Mouse (Mus musculus): ENCODE results near the gene Timm23.
"Not testable (repeated sequence)": the region's sequence is repeated elsewhere in the genome, so short reads cannot be mapped to it uniquely, and the experiment has no call there.

Gene Timm23

DNA sequence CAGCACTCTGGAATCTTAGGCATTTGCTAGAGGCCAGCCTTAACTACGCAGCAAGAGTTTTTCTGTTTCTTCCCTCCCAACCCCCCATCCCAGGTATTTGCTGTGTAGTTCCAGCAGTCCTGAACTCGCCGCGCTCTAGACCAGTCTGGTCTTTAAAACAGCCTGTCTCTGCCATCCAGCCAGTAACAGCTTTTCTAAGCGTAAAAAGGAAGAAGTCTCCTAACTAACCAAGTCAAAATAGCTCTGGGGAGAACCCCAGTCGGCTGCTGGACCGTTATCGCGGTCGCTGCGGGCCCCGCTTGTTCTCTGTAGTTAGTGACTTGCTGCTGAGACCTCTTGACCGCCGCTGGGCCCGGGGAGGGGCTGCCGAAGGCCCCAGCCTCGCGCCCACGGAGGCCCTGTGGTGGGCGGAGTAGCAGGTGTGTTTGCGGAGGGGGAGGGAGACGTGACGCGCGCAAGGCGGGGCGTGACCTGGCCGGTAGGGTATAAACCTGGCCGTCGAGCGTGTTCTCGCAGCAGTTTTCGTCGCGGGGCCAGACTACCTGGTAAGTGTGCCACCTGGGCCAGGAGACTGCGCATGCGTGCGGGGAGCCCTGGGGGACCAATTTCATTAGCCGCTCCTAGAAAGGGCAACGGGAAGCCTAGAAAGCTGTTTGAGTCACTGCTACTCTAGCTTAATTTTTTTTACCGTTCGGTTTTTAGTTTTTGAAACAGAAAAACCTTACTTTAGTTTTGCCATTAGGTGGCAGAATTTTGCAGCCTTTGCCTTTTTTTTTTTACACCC lies 36.2 kb downstream of the Timm23 start:
- DNase-seq (ENCODE audit: low spot score): peak; percentile 77

DNA sequence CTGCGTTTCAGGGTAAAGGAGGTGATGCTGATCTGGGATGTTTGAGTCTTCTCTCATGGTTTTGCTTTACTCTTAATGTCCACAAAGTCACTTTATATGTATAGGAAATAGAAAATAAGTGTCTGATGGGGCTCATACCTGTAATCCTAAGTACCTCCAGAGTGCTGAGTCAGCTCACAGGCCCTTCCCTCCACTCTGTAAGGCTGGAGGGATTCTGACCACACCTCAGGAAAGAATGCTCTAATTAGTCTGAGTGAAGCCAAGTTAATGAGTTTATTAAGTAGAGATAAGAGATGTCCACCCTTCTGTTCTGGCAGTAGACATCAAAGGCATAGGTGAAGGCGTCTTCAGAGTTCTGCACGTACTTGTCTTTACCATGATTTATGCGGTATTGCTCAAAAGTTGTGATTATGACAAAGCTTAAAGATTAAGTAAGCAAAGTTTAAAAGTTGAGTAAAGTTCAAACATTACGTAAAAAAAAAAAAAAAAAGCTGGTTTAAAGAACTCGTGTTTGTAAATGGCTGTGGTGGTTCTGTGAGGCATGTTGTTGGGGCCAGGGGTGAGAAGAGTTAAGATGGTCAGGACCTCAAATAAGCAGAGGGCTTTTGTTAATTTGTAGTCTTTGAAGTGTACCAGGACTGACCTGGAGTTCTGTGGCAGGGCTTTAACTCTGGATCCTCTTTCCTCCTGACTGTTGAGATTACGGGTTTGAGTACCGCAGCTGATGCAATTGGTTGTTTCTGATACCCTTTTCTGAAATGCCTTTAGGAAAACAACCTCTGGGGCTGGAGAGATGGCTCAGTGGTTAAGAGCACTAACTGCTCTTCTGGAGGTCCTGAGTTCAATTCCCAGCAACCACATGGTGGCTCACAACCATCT lies 37.3 kb downstream of the Timm23 start:
- no peak for DNase-seq (ENCODE audit: low spot score)

DNA sequence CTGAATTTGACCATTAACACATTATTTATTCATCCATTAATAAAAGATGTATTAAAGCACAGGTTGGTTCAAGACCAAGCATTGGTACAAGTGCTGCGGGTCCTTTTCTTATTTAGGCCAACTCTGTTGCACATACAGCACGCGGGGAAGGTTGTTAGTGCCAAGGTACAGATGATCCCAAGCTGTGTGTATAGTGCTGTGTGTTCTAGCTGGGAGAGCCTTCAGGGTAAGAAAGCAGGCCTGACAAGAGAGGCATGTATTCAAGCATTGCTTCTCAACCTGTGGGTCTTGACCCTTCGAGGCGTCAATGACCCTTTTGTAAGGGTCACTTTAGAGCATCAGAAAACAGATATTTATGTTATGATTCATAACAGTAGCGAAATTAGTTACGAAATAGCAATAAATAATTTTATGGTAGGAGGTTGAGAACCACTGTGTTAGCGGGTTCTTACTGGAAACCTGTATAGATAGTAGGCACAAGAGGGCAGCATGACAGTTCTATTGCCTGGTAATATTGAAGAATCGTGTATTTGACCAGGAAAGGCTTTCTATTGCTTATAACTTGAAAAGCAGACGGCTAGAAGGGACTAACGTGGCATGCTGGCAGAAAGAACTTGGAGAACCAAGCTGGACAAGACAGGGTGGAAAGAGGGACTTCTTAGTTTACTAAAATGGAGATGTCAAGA lies 38.4 kb downstream of the Timm23 start:
- DNase-seq (ENCODE audit: low spot score): no peak

DNA sequence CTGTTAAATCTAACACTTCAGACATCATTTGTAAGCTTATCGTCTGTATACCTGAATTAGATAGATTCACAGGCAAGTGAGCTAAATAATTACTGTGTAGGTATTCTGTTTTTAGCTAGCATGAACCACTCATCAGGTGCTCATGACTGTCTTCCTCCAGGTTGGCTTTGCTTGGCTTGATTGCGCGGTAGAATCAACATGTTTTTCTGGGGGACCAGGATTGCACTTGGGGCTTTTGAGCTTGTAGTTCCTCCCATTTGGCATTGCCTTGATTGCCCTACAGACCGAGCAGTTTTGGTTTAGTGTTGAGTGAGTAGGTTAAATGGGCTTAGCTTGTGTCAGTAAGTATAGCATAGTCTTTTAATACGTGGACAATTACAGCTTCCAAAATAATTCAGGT lies 39.5 kb downstream of the Timm23 start:
- DNase-seq (ENCODE audit: low spot score): no peak

DNA sequence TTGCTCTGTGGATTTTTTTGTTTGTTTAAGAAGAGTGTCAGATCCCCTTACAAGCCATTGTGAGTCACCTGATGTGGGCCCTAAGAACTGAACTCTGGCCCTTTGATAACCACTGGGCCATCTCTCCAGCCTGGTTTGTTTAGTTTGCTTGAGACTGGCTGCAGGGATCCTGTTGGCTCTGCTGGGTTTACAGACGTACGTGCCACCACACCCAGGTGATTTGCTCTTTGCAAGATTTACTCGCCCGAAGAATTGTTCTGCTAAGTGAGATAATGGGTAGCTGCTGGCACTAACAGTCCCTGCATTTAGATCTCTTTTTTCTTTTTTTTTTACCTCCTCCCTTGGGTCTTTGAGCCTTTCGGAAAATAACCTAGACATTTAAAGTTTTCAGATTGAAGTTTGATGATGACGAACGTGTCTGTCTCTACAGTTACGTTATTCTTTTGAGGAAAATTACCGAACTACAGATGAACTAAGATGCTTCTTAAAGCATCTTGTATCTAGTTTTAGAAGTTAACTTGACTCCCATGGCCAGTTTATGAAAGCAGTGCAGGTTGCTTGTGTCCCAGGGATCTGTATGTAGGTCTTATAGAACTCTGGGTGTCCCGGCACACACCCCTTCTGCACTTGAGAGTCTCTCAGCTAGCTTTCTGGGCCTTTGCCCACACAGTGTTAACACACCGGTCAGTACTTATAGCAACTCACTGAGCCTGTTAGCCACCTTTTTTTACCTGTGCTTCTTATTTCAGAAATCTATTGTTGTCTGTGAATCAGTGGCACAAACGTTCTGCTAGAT lies 40.4 kb downstream of the Timm23 start:
- no peak for DNase-seq (ENCODE audit: low spot score)

DNA sequence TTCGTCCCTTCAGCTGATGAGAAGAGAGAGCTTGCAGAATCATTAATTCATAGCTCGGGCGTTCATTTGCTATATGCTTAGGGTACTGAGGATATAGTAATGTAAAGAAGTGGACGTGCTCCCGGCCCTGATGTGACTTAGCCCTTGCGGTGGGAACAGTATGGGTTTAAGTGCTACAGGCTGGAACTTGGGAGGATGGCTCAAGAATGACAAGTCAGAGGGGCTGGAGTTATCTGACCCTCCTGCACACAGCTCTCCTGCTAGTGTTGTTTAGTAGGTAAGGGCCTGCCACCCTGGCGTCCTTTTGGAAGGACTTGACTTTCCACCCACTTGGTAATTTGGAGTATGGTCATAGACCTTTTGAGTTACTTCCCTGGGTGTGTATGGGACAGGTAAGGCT lies 41.1 kb downstream of the Timm23 start:
- DNase-seq (ENCODE audit: low spot score): no peak

DNA sequence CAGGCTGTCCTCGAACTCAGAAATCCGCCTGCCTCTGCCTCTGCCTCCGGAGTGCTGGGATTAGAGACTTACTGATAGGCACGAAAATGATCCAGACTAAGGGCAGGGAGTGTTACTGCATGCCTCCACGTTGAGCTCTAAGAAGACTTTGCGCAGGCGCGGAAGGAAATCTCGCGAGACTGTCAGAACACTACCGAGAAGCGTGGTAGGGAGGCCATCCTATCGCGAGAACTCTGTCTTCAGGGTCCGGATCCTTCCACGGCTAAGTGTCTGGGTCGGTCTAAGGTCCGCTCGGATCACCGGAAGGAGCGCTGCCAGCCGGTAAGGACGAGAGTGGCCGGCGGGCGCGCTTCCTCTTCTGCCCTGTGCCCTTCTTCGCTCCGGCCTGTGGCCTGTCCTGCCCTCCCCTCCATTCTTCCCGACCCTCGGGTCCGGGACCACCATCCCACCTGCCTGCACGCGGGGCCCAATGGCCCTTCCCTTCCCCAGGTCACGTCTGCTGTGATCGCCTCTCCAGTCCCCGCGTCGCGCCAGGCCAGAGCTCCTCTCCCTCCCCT lies 41.9 kb downstream of the Timm23 start, which contains the start of gene Ncoa4:
TSS of gene Ncoa4 (plus strand) at position 176 of the 557 bp plus-strand sequence.
- peak; percentile 97 for DNase-seq (ENCODE audit: low spot score)

DNA sequence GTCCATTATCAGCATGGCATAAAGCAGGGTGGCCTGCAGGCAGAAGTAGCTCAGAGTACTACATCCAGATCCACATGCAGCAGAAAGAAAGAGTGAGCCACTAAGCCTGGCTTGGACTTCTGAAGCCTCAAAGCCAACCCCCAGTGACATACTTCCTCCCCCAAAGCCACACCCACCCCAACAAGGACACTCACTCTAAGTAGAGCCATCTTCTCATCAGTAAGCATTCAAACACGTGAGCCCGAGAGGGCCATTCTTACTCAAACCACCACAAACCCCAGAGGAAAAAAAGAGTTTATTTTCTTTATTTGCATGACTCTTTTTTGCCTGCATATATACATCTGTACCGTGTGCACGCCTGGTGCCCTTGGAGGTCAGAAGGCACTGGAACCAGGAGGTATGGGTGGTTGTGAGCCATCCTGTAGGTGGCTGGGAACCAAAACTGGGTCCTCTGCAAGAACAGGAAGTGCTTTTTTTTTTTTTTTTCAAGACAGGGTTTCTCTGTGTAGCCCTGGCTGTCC lies 42.5 kb downstream of the Timm23 start:
- DNase-seq (ENCODE audit: low spot score): no peak

DNA sequence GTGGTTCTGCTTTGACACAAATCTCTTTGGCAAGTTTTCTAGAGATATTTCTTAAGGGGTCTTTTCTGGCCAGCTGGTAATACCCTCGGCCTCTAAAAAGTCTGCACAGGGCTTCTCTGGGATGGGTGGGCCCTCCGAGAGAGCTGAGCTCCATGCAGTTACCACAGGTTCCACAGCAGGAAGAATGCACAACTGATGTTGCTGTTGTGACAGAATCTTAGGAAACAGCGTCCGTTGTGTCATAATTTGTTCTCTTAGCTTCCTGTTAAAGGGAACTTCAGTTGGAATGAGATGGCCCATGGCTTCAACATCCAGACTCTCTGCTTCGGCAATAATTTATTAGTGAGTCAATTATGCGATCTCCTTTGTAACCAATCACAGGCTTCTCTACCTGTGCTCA lies 46.9 kb downstream of the Timm23 start:
- DNase-seq (ENCODE audit: low spot score): no peak

DNA sequence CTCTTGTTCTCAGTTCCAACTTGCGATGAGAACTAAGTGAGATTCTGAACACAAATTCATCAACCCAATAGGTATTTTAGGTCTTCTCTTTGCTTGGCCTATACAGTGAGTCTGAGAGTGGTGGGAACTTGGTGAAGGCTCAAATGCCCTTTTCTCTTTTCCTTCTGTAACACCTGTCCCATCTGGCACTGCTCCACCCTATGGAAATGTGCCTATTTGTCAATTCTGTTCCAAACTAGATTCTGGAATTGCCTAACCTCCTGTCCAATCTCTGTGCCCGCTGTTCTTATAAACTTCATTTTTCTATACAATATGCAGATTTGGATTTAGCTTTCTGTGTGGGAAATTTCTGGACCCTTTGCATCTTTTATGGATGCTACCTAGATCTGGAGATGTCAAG lies 48.5 kb downstream of the Timm23 start:
- DNase-seq (ENCODE audit: low spot score): no peak

DNA sequence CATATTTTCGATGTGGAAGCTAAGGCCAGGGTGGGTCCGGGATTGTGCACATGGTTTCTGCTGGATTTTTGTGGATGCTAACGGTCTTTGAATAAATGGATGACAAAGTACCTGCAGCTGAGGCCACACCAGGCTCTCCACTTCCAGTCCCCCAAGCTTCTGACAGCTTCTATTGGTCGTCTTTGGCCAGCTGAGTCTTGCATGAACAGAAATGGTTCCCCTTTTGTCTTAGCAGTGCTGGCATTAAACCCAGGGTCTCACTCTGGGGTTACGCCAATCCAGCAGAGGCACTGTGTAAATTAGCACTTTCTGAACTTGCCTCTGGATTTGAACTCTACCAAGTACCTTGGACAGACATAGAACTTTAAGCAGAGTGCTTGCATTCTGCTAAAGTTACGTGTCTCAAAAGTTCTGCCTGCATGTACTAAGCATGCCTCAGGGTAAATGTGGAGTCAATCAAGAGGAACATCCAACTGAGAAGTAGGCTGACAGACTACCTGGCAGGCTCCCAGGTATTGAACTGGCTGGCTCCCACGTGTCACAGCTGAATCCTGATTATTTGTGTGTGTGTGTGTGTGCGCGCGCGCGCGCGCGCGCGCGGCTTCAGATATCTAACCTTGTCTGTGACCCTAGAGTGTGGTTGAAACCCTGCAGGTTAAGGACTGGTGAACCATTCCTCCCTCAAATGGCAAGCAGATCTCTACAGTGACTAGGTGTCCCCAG lies 49.3 kb downstream of the Timm23 start:
- DNase-seq (ENCODE audit: low spot score): no peak

DNA sequence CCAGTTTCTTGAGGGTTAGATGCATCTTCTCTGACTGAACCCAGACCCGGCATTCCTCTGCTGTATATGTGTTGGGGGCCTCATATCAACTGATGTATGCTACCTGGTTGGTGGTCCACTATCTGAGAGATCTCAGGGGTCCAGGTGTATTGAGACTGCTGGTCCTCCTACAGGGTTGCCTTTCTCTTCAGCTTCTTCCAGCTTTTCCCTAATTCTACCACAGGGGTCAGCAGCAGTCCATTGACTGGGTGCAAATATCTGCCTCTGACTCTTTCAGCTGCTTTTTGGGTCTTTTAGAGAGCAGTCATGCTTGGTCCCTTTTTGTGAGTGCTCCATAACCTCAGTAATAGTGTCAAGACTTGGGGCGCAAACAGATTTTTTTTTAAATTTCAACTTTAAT lies 50.8 kb downstream of the Timm23 start:
- DNase-seq (ENCODE audit: low spot score): no peak

DNA sequence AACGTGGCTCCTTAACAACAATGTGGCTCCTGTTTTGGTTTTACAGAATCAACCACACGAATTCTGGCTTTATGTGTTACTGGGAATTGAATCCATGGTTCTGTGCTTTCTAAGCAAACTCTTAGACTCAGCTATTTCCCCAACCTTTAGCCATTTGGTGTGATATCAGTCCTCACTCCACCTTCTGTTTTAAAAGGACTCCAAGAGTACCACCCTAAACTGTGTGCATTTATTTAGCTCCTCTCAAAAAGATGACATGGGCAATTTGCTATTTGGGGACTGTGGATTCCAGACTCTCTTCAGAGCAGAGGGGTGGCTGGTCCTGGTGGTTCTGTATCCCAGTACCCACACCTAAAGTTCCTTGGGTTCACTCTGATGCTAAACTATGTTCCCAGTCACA lies 55.1 kb downstream of the Timm23 start:
- DNase-seq (ENCODE audit: low spot score): no peak

DNA sequence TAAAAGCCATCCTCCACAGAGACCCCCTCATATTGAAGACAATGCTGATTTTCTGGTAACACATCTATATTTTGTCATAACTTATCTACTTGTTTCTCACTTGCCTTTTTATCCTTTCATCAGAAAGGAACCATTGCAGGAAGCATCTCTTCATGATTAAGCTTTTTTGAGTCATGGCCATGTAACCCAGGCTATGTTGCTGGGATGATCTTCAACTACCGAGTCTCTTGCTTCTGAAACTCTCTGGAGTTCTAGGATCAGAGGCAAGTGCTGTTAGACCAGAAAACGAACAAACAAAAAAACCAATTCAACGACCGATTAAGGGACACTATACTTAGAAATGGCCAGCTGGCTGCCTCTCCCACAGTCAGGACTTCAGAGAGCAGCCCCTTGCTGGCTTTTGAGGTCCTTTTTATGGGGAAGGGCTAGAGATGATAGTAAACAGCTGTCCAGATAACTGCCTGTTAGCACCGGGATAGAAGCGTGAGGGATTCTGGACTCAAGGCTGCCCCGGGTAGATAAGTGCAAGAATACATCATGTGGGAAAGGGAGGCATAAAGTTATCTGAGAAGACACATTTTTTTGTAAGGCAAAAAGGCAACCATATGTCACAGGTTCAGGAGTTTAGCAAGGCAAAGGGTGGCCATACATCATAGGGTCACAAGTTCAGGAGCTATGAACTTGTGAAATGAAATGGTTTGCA lies 55.7 kb downstream of the Timm23 start:
- DNase-seq (ENCODE audit: low spot score): no peak

DNA sequence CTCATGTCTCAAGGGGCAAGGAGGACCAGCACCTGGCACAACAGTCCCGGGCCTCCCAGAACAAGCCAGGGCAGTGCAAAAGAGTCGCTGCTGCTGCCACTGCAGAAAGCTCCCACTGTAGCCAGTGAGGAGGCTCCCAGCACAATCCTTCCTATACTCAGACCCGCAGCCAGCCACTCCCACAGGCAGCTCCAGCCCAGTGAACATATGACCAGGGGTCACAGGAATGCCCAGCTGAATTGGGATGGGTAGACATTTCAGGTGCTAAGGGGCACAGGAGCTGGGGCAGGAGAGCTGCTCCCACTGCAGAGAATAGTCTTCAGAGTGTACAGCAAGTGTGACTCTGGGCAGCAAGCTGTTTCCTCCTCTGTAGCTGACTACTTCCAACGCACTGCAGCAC lies 56.3 kb downstream of the Timm23 start:
- DNase-seq (ENCODE audit: low spot score): no peak

DNA sequence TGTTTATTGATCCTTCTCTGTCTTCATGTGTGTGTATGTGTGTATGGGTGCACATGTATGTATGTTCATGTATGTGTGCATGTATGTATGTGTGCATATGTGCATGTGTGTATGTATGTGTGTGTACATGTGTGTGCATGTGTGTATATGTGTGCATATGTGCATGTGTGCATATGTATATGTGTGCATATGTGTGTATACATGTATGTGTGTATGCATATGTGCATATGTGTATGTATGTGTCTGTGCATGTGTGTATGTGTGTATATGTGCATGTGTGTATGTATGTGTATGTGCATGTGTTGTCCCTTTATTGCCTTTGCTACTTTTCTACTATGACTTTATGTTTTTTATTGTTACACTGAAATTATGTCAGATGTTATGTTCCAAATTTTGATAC lies 57.0 kb downstream of the Timm23 start:
- no peak for DNase-seq (ENCODE audit: low spot score)

DNA sequence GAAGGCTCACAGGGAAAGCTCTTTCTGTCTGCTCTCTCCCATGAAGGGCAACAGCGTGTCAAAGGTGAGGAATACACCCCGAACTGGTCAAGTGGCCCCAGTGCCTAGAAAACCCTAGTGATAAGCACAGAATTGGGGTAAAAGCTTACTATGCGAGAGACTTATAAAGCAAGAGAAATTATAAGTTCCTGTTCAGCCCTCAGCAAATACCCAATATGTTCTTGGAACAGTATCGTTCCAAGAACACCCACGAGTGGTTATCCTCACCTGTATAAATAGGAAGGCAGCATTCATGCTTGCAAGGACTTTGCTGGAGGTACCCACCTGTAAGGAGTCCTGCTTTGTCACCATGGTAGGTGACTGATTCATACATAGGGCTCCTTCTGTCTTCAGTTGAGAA lies 60.0 kb downstream of the Timm23 start, which contains the start of gene Msmb:
TSS of gene Msmb (plus strand) at position 301 of the 400 bp plus-strand sequence.
- DNase-seq (ENCODE audit: low spot score): no peak

DNA sequence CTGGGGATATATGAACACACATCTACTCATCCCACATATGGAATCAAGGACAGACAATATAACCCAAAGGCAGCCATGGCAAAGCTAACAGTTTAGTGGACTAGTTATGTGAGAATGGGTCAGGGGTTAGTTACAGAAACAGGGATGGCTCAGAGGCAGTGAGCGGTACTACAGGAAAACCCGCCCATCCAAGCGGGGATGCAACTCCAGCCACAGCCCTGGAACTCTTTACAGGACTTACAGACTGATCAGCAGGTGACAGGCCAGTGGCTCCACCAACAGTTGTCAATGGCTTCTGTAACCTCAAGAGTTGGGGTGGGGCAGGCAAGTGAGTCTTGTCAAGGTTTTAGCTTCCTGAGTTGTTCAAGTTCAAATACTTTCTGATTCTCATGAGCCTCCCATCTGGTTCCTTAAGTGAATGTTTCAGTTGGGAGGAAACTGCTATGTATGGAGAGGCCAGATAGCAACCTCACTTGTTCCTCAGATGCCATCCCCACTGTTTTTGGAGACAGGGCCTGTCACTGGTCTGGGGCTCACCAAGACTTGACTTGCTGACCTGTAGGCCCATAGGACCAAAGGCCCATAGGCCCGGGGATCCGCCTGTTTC lies 61.2 kb downstream of the Timm23 start:
- no peak for DNase-seq (ENCODE audit: low spot score)

DNA sequence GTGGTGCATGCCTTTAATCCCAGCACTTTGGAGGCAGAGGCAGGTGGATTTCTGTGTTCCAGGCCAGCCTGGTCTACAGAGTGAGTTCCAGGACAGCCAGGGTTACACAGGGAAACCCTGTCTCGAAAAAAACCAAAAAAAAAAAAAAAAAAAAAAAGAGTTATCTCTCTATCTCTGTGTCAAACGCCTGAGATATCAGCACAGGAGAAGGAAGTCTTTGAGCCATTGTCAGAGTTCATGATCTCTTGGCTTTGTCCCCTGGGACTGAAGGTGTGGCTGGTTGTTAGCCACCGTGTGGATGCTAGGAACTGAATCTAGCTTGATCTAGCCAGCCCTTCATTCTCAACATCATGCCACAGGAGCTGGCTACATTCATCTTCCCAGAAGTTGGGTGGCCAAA lies 65.2 kb downstream of the Timm23 start:
- DNase-seq (ENCODE audit: low spot score): not testable (repeated sequence)
